Mouse (Mus musculus): ENCODE measurements at regions not wholly inside any gene's neighbourhood (a gene's known extent, or its start where the extent isn't known, plus 50 kb on each side); places are given as distances from the start of the nearest gene placed in this dataset.

GRCm38 (mm10) chr5:133314031-133314430 lies 770.9 kb upstream of the Auts2 start:
- ATAC-seq (ENCODE audit: poor library complexity, severe bottlenecking): no peak

GRCm38 (mm10) chr5:133310979-133311890 lies 768.1 kb upstream of the Auts2 start:
- ATAC-seq (ENCODE audit: poor library complexity, severe bottlenecking): no peak

- no peak for ATAC-seq (ENCODE audit: poor library complexity, severe bottlenecking)
Observed at GRCm38 (mm10) chr5:133267887-133268286, 724.7 kb upstream of the Auts2 start.

- ATAC-seq (ENCODE audit: poor library complexity, severe bottlenecking): no peak
Observed at GRCm38 (mm10) chr5:133267356-133267755, 724.2 kb upstream of the Auts2 start.

- no peak for ATAC-seq (ENCODE audit: poor library complexity, severe bottlenecking)
Observed at GRCm38 (mm10) chr5:133264976-133265375, 721.8 kb upstream of the Auts2 start.

- ATAC-seq (ENCODE audit: poor library complexity, severe bottlenecking): no peak
Observed at GRCm38 (mm10) chr5:133218801-133219200, 675.7 kb upstream of the Auts2 start.

GRCm38 (mm10) chr5:133198546-133198945 lies 655.4 kb upstream of the Auts2 start:
- ATAC-seq (ENCODE audit: poor library complexity, severe bottlenecking): no peak

GRCm38 (mm10) chr5:133189798-133190571 lies 646.8 kb upstream of the Auts2 start:
- no peak for ATAC-seq (ENCODE audit: poor library complexity, severe bottlenecking)

- ATAC-seq (ENCODE audit: poor library complexity, severe bottlenecking): no peak
Observed at GRCm38 (mm10) chr5:133175636-133176035, 632.5 kb upstream of the Auts2 start.

GRCm38 (mm10) chr5:133173155-133173723 lies 630.1 kb upstream of the Auts2 start:
- ATAC-seq (ENCODE audit: poor library complexity, severe bottlenecking): no peak

- no peak for ATAC-seq (ENCODE audit: poor library complexity, severe bottlenecking)
Observed at GRCm38 (mm10) chr5:133172686-133173085, 629.5 kb upstream of the Auts2 start.

- no peak for ATAC-seq (ENCODE audit: poor library complexity, severe bottlenecking)
Observed at GRCm38 (mm10) chr5:133171266-133171665, 628.1 kb upstream of the Auts2 start.

- no peak for ATAC-seq (ENCODE audit: poor library complexity, severe bottlenecking)
Observed at GRCm38 (mm10) chr5:133167576-133167975, 624.4 kb upstream of the Auts2 start.

- no peak for ATAC-seq (ENCODE audit: poor library complexity, severe bottlenecking)
Observed at GRCm38 (mm10) chr5:133167001-133167461, 623.9 kb upstream of the Auts2 start.

GRCm38 (mm10) chr5:133156115-133156857 lies 613.1 kb upstream of the Auts2 start:
- ATAC-seq (ENCODE audit: poor library complexity, severe bottlenecking): no peak

GRCm38 (mm10) chr5:133145996-133146395 lies 602.9 kb upstream of the Auts2 start:
- no peak for ATAC-seq (ENCODE audit: poor library complexity, severe bottlenecking)

GRCm38 (mm10) chr5:133143679-133144078 lies 600.5 kb upstream of the Auts2 start:
- ATAC-seq (ENCODE audit: poor library complexity, severe bottlenecking): no peak

- ATAC-seq (ENCODE audit: poor library complexity, severe bottlenecking): no peak
Observed at GRCm38 (mm10) chr5:133142401-133143115, 599.4 kb upstream of the Auts2 start.

- no peak for ATAC-seq (ENCODE audit: poor library complexity, severe bottlenecking)
Observed at GRCm38 (mm10) chr5:133131042-133131441, 587.9 kb upstream of the Auts2 start.

- no peak for ATAC-seq (ENCODE audit: poor library complexity, severe bottlenecking)
Observed at GRCm38 (mm10) chr5:133130316-133130715, 587.2 kb upstream of the Auts2 start.
